Comparison of ENCODE assay signal across 1 mouse cellular context in genomic region chr14:121379116-121379826, GRCm38 (mm10).
TF ChIP-seq lines count a peak whose summit lies in the region.

No protein-coding gene starts in this region.

TF ChIP-seq in CH12.LX, 34 proteins besides CTCF, POLR2A, EP300 and RAD21 (continued from another document):
- TF ChIP-seq SMC3 (IDR thresholded peaks at IDR 0.05; ENCODE audit: low read depth, low read length) (no peak; the same call in none of the 2 replicates), ZKSCAN1 (IDR thresholded peaks at IDR 0.05; ENCODE audit: borderline replicate concordance, low read depth, low read length) (no peak), NELFE (IDR thresholded peaks at IDR 0.05; ENCODE audit: low read depth, low read length) (peak; percentile 66; the same call in 1 of the 2 replicates)
TF ChIP-seq in CH12.LX: peak in this region for 10.
